Mouse (Mus musculus) liver, postnatal 0 days (tissue): ENCODE data around the gene Cdx4.

Experiments used
- CTCF ChIP-seq: sonication (generic); IDR thresholded peaks from 2 replicates; pipeline ENCODE4 v1.5.1; 2016; ENCODE audit warnings: antibody characterized with exemption, low read depth
- EP300 ChIP-seq: IDR thresholded peaks from 2 replicates; pipeline ENCODE4 v1.6.1; 2016; ENCODE audit warnings: antibody characterized with exemption, low read depth, mild to moderate bottlenecking

DNA sequence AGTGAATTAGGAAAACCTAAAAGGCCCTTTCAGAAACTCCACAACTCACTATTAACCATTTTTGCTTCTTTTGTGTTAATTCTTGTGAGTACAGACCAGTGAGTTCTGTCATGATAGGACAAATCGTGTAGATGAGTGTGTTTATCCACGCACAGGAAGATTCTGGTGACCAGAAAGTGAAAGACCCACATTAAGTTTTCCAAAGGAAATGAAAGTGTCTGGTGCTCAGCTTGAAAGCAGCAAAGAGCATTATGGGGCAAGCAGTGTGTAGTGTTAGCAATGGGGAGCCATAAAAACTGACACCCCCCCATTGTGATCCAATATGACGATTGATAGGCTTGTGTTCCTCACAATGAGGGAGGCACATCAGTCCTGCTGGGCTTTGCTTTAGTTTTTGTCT is 47.5 kb downstream of the Cdx4 start:
- TF ChIP-seq EP300 (no peak), CTCF (no peak)
